Mouse (Mus musculus) heart, embryonic 13.5 days (tissue): ENCODE measurements around the gene Ltbp2. TPM values are rescaled to one million over a fixed set of nuclear protein-coding genes. Genes with fewer than 3 reads are reported as not detected.

Experiments used
- ATAC-seq: fragments of 200-750 bp; cut with Nextera tagmentation; 2 replicates; pipeline ENCODE4 v1.8.0; 2017; ENCODE audit warnings: moderate TSS enrichment; ENCODE audit not compliant: insufficient number of reproducible peaks, low FRiP score, low TSS enrichment; ENCODE audit errors: extremely low read depth
- H3K27ac ChIP-seq: fragments of 300-500 bp; sonication (generic); replicated peaks from 2 replicates; pipeline ENCODE4 v1.5.1; 2015; ENCODE audit warnings: moderate library complexity, mild to moderate bottlenecking, inconsistent platforms
- H3K27me3 ChIP-seq: fragments of 300-500 bp; sonication (generic); replicated peaks from 2 replicates; pipeline ENCODE4 v1.6.1; 2015; ENCODE audit warnings: mild to moderate bottlenecking, inconsistent platforms
- H3K36me3 ChIP-seq: fragments of 300-500 bp; sonication (generic); 2 replicates; pipeline ENCODE4 v1.6.1; 2015; ENCODE audit warnings: mild to moderate bottlenecking, inconsistent platforms
- H3K4me1 ChIP-seq: fragments of 300-500 bp; sonication (generic); 2 replicates; pipeline ENCODE4 v1.6.1; 2015; ENCODE audit warnings: inconsistent platforms
- H3K4me2 ChIP-seq: fragments of 300-500 bp; sonication (generic); 2 replicates; pipeline ENCODE4 v1.6.1; 2015; ENCODE audit warnings: inconsistent platforms, mild to moderate bottlenecking, moderate library complexity
- H3K4me3 ChIP-seq: fragments of 300-500 bp; sonication (generic); 2 replicates; pipeline ENCODE4 v1.5.1; 2015; ENCODE audit warnings: moderate library complexity, mild to moderate bottlenecking, inconsistent platforms
- H3K9ac ChIP-seq: fragments of 300-500 bp; sonication (generic); 2 replicates; pipeline ENCODE4 v1.6.1; 2015; ENCODE audit warnings: inconsistent platforms, mild to moderate bottlenecking, moderate library complexity
- H3K9me3 ChIP-seq: fragments of 300-500 bp; sonication (generic); 2 replicates; pipeline ENCODE4 v1.6.1; 2016; ENCODE audit warnings: inconsistent platforms
- WGBS: fragments of 180-500 bp; shearing (Covaris S2); methylation state at CpG from one replicate; pipeline ENCODE4 v1.1.7; 2015; ENCODE audit warnings: mixed read lengths; 5-methylcytosine and 5-hydroxymethylcytosine counted together
- polyA plus RNA-seq: library from polyadenylated mRNA; unstranded; fragments of >200 nt; fragmentation: Nextera tagmentation; extraction: Ambion mirVana; gene quantifications from 2 replicates; pipeline ENCODE4 v1.2.1, GENCODE M21; 2015

Gene Ltbp2
- polyA plus RNA-seq, 1 experiment from 2014 or later = 1.8 TPM

GRCm38 (mm10) chr12:84769624-84770023 is 106.7 kb downstream of the Ltbp2 start:
- no peak for ATAC-seq
- Histone ChIP-seq H3K4me3 (no peak overlapping the region), H3K27ac (no peak overlapping the region), H3K4me2 (no peak overlapping the region), H3K36me3 (peaks cover 30% of the 10 kb centered on the region), H3K27me3 (no peaks in the 10 kb centered on the region), H3K9ac (no peak overlapping the region), H3K9me3 (no peaks in the 10 kb centered on the region), H3K4me1 (peaks cover 37% of the 10 kb centered on the region)
- WGBS = 82% methylated on average over 7 of the region's 7 CpGs

- Histone ChIP-seq H3K4me3 (no peak overlapping the region), H3K36me3 (peaks cover 48% of the 10 kb centered on the region)
Observed at GRCm38 (mm10) chr12:84767510-84767909, 108.8 kb downstream of the Ltbp2 start.

GRCm38 (mm10) chr12:84766113-84766735 is 110.1 kb downstream of the Ltbp2 start:
- Histone ChIP-seq H3K9ac (no peak overlapping the region), H3K4me3 (no peak overlapping the region), H3K4me1 (peaks cover 23% of the 10 kb centered on the region), H3K9me3 (no peaks in the 10 kb centered on the region), H3K27ac (0 out of 2 replicates have a peak overlapping the region, but pooled peaks have one; percentile 8), H3K27me3 (no peaks in the 10 kb centered on the region), H3K36me3 (peaks cover 53% of the 10 kb centered on the region), H3K4me2 (no peak overlapping the region)
- no peak for ATAC-seq
- 60% methylated on average over 5 of the region's 5 CpGs for WGBS

More at GRCm38 (mm10) chr12:84767510-84767909, 108.8 kb downstream of the Ltbp2 start:
- ATAC-seq = no peak
- WGBS = 76% methylated on average over 6 of the region's 6 CpGs
- Histone ChIP-seq H3K4me2 (no peak overlapping the region), H3K4me1 (peaks cover 27% of the 10 kb centered on the region), H3K27me3 (no peaks in the 10 kb centered on the region), H3K27ac (no peak overlapping the region), H3K9me3 (no peaks in the 10 kb centered on the region), H3K9ac (no peak overlapping the region)

- Histone ChIP-seq H3K9me3 (no peaks in the 10 kb centered on the region), H3K4me2 (no peak overlapping the region), H3K27ac (no peak overlapping the region), H3K4me1 (peaks cover 23% of the 10 kb centered on the region), H3K27me3 (no peaks in the 10 kb centered on the region), H3K9ac (no peak overlapping the region), H3K4me3 (no peak overlapping the region), H3K36me3 (peaks cover 58% of the 10 kb centered on the region)
- no peak for ATAC-seq
- 87% methylated on average over 15 of the region's 15 CpGs for WGBS
Observed at GRCm38 (mm10) chr12:84765506-84765905, 110.8 kb downstream of the Ltbp2 start.

GRCm38 (mm10) chr12:84764756-84765155 is 111.6 kb downstream of the Ltbp2 start:
- Histone ChIP-seq H3K4me1 (peaks cover 23% of the 10 kb centered on the region), H3K9me3 (no peaks in the 10 kb centered on the region), H3K4me3 (no peak overlapping the region), H3K36me3 (peaks cover 64% of the 10 kb centered on the region), H3K27me3 (no peaks in the 10 kb centered on the region), H3K27ac (no peak overlapping the region), H3K9ac (no peak overlapping the region), H3K4me2 (no peak overlapping the region)
- WGBS = 79% methylated on average over 7 of the region's 7 CpGs
- no peak for ATAC-seq

GRCm38 (mm10) chr12:84763577-84764218 is 112.6 kb downstream of the Ltbp2 start:
- no peak for ATAC-seq
- no peak overlapping the region for H3K4me2 ChIP-seq
- H3K27me3 ChIP-seq = no peaks in the 10 kb centered on the region
- H3K4me3 ChIP-seq = no peak overlapping the region
- peaks cover 66% of the 10 kb centered on the region for H3K36me3 ChIP-seq
- no peak overlapping the region for H3K9ac ChIP-seq
- H3K9me3 ChIP-seq = no peaks in the 10 kb centered on the region
- 58% methylated on average over 13 of the region's 13 CpGs for WGBS
- no peak overlapping the region for H3K27ac ChIP-seq
- peaks cover 23% of the 10 kb centered on the region for H3K4me1 ChIP-seq

- Histone ChIP-seq H3K27me3 (no peaks in the 10 kb centered on the region), H3K4me2 (no peak overlapping the region), H3K4me1 (peaks cover 23% of the 10 kb centered on the region), H3K9me3 (no peaks in the 10 kb centered on the region), H3K4me3 (no peak overlapping the region), H3K27ac (no peak overlapping the region), H3K9ac (no peak overlapping the region), H3K36me3 (peaks cover 73% of the 10 kb centered on the region)
- 84% methylated on average over 5 of the region's 5 CpGs for WGBS
- no peak for ATAC-seq
Observed at GRCm38 (mm10) chr12:84762532-84762931, 113.8 kb downstream of the Ltbp2 start.

GRCm38 (mm10) chr12:84759063-84759462 is 117.3 kb downstream of the Ltbp2 start:
- peaks cover 78% of the 10 kb centered on the region for H3K36me3 ChIP-seq
- no peak overlapping the region for H3K27ac ChIP-seq

GRCm38 (mm10) chr12:84756016-84756415 is 120.3 kb downstream of the Ltbp2 start:
- no peak for ATAC-seq
- peaks cover 56% of the 10 kb centered on the region for H3K36me3 ChIP-seq
- WGBS = 81% methylated on average over 10 of the region's 10 CpGs

More at GRCm38 (mm10) chr12:84759063-84759462, 117.3 kb downstream of the Ltbp2 start:
- Histone ChIP-seq H3K4me2 (no peak overlapping the region), H3K9me3 (no peaks in the 10 kb centered on the region), H3K4me3 (no peak overlapping the region), H3K4me1 (peaks cover 10% of the 10 kb centered on the region), H3K27me3 (no peaks in the 10 kb centered on the region), H3K9ac (no peak overlapping the region)
- WGBS = 82% methylated on average over 2 of the region's 2 CpGs
- no peak for ATAC-seq

GRCm38 (mm10) chr12:84755008-84755695 is 121.2 kb downstream of the Ltbp2 start:
- Histone ChIP-seq H3K9me3 (no peaks in the 10 kb centered on the region), H3K36me3 (peaks cover 48% of the 10 kb centered on the region), H3K4me3 (no peak overlapping the region), H3K4me2 (no peak overlapping the region), H3K27me3 (no peaks in the 10 kb centered on the region), H3K4me1 (no peaks in the 10 kb centered on the region), H3K27ac (no peak overlapping the region), H3K9ac (no peak overlapping the region)
- WGBS = 63% methylated on average over 16 of the region's 16 CpGs
- no peak for ATAC-seq

More at GRCm38 (mm10) chr12:84756016-84756415, 120.3 kb downstream of the Ltbp2 start:
- H3K4me3 ChIP-seq = no peak overlapping the region
- H3K27me3 ChIP-seq = no peaks in the 10 kb centered on the region
- peaks cover 2% of the 10 kb centered on the region; the same call in 1 of the 2 replicates for H3K4me1 ChIP-seq
- H3K27ac ChIP-seq = no peak overlapping the region
- H3K9ac ChIP-seq = no peak overlapping the region; the same call in 1 of the 2 replicates
- no peaks in the 10 kb centered on the region for H3K9me3 ChIP-seq
- no peak overlapping the region for H3K4me2 ChIP-seq

- H3K4me2 ChIP-seq = no peak overlapping the region
- 38% methylated on average over 14 of the region's 14 CpGs for WGBS
- no peak for ATAC-seq
- peaks cover 20% of the 10 kb centered on the region for H3K36me3 ChIP-seq
- no peaks in the 10 kb centered on the region for H3K9me3 ChIP-seq
- H3K4me3 ChIP-seq = no peak overlapping the region
- H3K27ac ChIP-seq = no peak overlapping the region
- 0 out of 2 replicates have a peak, but pooled peaks cover 10% of the 10 kb centered on the region for H3K27me3 ChIP-seq
- no peaks in the 10 kb centered on the region for H3K4me1 ChIP-seq
- no peak overlapping the region for H3K9ac ChIP-seq
Observed at GRCm38 (mm10) chr12:84752131-84752977, 124.0 kb downstream of the Ltbp2 start.
